Mouse (Mus musculus): ENCODE measurements at regions not wholly inside any gene's neighbourhood (a gene's known extent, or its start where the extent isn't known, plus 50 kb on each side); places are given as distances from the start of the nearest gene placed in this dataset.

- DNase-seq (ENCODE audit: inconsistent ontology term) = no peak
Observed at GRCm38 (mm10) chr11:24377530-24377929, 299.7 kb downstream of the Bcl11a start.

GRCm38 (mm10) chr11:24390578-24390977, 312.7 kb downstream of the Bcl11a start:
- DNase-seq (ENCODE audit: inconsistent ontology term) = no peak

- DNase-seq (ENCODE audit: inconsistent ontology term) = no peak
Observed at GRCm38 (mm10) chr11:24391385-24391784, 313.5 kb downstream of the Bcl11a start.

GRCm38 (mm10) chr11:24395478-24395877, 317.6 kb downstream of the Bcl11a start:
- DNase-seq (ENCODE audit: inconsistent ontology term) = no peak

- no peak for DNase-seq (ENCODE audit: inconsistent ontology term)
Observed at GRCm38 (mm10) chr11:24396911-24397310, 319.1 kb downstream of the Bcl11a start.

GRCm38 (mm10) chr11:24397710-24398109, 319.9 kb downstream of the Bcl11a start:
- DNase-seq (ENCODE audit: inconsistent ontology term) = no peak

- no peak for DNase-seq (ENCODE audit: inconsistent ontology term)
Observed at GRCm38 (mm10) chr11:24401151-24401550, 323.3 kb downstream of the Bcl11a start.

- DNase-seq (ENCODE audit: inconsistent ontology term) = no peak
Observed at GRCm38 (mm10) chr11:24402127-24402526, 324.3 kb downstream of the Bcl11a start.

- DNase-seq (ENCODE audit: inconsistent ontology term) = no peak
Observed at GRCm38 (mm10) chr11:24414804-24415203, 336.9 kb downstream of the Bcl11a start.

GRCm38 (mm10) chr11:24422066-24422775, 344.4 kb downstream of the Bcl11a start:
- no peak for DNase-seq (ENCODE audit: inconsistent ontology term)

GRCm38 (mm10) chr11:24423278-24423677, 345.4 kb downstream of the Bcl11a start:
- DNase-seq (ENCODE audit: inconsistent ontology term) = peak; percentile 41

- DNase-seq (ENCODE audit: inconsistent ontology term) = no peak
Observed at GRCm38 (mm10) chr11:24426995-24427883, 349.4 kb downstream of the Bcl11a start.

GRCm38 (mm10) chr11:24448608-24449007, 370.8 kb downstream of the Bcl11a start:
- no peak for DNase-seq (ENCODE audit: inconsistent ontology term)

- DNase-seq (ENCODE audit: inconsistent ontology term) = no peak
Observed at GRCm38 (mm10) chr11:24452267-24452666, 374.4 kb downstream of the Bcl11a start.

GRCm38 (mm10) chr11:24464642-24465041, 386.8 kb downstream of the Bcl11a start:
- no peak for DNase-seq (ENCODE audit: inconsistent ontology term)

- no peak for DNase-seq (ENCODE audit: inconsistent ontology term)
Observed at GRCm38 (mm10) chr11:24467458-24467857, 389.6 kb downstream of the Bcl11a start.

GRCm38 (mm10) chr11:24470469-24470868, 392.6 kb downstream of the Bcl11a start:
- DNase-seq (ENCODE audit: inconsistent ontology term) = no peak

- DNase-seq (ENCODE audit: inconsistent ontology term) = no peak
Observed at GRCm38 (mm10) chr11:24472617-24473367, 394.9 kb downstream of the Bcl11a start.

GRCm38 (mm10) chr11:24473368-24474010, 395.6 kb downstream of the Bcl11a start:
- DNase-seq (ENCODE audit: inconsistent ontology term) = peak; percentile 65

- no peak for DNase-seq (ENCODE audit: inconsistent ontology term)
Observed at GRCm38 (mm10) chr11:24502722-24503424, 425.0 kb downstream of the Bcl11a start.

GRCm38 (mm10) chr11:24515568-24515967, 437.7 kb downstream of the Bcl11a start:
- no peak for DNase-seq (ENCODE audit: inconsistent ontology term)
